Mouse (Mus musculus) left cerebral cortex, adult 11 months (tissue): ENCODE measurements around the gene Ice2.
A peak's percentile ranks its signal among the peaks of the same experiment; 100 is the strongest.

Experiments used
- DNase-seq: peaks from one replicate; pipeline ENCODE4 v3.0.0; 2022; ENCODE audit warnings: low spot score

Gene Ice2

DNA sequence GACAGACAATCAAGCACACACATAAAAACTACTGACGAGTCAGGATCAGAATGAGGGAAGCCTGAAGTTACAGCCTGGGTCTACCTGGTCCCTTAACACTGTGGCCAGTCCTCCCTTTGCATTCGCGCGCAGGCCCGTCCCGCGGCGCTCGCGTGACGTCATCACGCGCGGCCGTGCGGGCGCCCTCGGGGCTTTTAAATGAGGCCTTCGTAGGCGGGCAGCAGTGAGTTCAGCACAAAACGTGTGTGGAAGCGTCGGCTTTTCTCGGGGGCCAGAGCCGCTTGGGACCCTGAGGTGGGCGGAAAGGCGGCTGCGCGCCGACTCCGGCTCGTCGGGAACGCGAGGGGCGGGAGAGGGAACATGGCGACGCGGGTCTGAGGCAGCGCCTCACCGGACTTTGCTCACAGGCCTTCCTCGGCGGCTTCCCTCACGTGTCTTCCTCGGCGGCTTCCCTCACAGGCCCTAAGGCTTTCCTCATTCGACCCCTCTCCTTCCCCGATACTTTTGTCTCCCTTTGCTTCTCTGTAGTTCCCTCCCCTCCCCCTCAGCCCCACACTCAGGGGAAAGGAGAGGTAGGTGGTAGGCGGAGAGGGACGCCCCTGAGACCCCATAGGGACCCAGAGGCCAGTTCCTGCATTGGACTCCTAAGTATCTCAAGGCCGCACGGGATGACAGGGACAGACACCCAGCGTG, at the start of gene Ice2:
TSS of gene Ice2 (plus strand) at position 147 of the 693 bp plus-strand sequence.
- DNase-seq: peak; percentile 64

DNA sequence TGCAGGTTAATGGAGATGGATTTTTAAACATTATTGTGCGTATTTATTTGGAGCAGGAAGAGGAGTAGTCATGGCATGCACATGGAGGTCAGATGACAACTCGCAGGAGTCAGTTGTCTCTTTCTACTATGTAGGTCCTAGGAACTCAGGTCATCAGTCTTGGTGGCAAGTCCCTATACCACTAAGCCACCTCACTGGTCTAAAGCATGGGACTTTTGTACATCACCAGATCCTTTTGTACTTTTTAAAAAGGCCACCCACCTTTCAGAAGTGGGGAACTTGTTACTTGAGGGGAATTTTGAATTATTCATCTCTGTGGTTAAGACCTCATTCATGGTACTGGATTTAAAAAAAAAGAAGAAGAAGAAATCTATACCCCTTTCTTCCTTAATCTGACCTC, 48.2 kb upstream of the Ice2 start:
- DNase-seq: no peak

DNA sequence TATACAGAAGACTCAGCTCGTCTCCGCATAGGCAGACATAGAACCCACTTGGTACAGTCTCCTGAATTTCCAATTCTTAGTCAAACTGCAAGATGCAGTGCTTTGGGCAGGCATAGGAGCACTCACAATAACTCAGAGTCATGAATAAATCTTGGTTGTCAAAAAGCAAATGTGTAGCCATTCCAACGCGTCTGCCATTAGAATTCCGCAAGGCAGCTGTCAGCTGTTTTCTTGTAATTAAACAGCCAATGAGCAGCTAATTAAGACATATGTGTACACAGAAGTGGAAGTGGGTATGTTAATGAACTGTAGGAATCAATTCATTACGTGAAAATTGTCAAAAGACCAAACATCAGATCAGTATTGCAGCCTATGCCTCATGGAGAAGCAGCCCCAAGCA, 43.5 kb upstream of the Ice2 start:
- no peak for DNase-seq

DNA sequence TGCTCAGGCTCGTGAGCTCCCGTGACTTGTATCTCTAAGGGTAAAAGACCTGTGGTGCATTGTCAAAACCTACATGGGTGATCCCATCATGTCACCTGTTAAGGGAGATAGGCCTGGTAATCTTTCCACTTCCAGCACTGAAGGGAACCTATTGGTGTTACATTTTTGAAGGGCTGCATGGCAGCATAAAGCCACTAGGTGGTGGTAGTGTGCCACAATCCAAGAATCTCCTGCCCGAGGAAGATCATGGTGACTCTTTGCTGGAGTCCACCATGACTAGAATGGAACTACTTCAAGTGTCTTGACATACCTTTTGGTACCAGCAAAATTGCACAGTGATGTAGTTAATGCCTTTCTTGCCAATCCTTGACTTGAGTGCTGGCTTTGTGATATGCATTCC, 39.9 kb upstream of the Ice2 start:
- peak; percentile 38 for DNase-seq

DNA sequence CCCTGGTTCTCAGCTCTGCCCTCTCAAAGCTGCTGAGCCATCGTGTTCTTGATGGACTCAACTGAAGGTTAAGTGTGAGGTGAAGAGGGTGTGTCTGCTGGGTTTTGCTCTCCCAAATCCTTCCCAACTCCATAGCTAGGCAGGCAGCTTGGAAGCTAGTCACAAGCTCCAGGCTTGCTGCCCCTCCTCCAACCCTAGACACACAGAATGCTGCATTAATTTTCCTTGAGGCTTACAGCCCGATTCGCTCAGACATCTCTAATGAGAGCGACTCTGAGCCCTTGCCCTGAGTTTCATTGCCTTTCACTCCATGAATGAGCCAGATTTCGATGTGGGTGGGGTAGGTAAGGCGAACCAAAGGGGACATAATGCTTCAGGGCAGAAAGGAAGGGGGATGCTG, 38.9 kb upstream of the Ice2 start:
- no peak for DNase-seq

DNA sequence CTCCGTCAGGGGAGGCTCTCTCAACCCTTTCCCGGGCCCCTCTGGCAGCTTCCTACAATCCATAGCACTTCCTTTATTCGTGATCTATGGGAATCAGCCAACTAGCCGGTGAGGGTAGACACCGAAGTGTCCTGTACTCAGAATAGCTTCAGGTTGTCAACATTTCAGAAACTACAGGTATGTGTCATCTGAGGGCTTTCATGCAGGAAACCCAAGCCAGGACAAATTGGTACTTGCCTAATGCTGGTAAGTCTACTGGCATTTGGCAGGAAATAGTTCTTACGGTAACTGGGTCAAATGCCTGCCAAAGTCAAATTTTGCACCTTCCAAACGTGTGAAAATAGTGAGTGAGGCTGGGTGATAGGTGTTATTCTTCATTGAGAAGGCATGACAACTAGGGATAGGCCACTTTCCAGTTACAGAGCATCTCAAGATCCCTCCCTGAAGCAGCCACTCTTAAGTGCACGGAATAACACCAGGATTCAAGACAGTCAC, 35.7 kb upstream of the Ice2 start:
- DNase-seq: no peak

DNA sequence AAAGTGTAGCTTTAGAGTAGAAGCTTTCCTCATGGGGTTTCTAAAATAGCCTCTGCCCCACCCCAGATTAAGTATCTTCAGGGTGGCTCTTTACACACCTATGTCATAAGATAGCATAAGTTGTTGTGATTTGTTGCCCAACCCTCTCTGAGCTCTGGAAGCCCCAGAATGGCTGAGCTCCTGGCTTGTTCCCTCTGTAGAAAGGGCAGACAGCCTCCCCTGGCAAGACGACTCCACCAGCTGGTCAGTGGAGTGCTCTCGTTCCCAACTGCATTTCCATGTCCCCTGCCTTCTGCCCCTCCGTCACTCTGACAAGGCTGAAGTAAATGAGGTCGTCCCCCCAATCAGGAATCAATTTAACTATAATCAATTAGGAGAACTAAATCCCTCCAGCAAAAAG, 34.9 kb upstream of the Ice2 start:
- DNase-seq: no peak

DNA sequence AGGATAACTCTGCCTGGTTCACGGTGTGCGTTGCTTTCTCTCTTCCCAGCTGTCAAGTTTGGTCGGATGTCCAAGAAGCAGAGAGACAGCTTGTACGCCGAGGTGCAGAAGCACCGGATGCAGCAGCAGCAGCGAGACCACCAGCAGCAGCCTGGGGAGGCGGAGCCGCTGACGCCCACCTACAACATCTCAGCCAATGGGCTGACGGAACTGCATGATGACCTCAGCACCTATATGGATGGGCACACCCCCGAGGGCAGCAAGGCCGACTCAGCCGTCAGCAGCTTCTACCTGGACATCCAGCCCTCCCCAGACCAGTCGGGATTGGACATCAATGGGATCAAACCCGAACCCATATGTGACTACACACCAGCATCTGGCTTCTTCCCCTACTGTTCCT, 33.6 kb upstream of the Ice2 start:
- DNase-seq: no peak

DNA sequence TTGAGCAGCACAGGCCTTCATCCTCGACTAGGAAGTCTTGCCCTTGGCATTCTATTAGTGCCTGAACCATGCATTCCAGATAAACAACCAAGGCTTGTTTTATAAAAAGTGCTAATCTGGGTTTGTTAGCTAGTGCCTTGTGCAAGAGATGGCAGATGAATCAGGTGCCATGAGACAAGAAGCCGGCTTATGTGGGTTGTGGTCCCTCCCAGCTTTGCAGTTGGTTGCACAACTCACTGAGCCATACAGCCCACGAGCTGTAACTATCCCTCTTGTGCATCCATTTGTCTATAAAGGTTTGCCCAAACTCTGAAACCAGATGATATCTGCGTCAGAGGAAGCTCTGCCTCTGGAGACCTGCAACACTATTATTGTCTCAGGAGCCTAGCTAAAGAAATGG, 30.7 kb upstream of the Ice2 start:
- no peak for DNase-seq

DNA sequence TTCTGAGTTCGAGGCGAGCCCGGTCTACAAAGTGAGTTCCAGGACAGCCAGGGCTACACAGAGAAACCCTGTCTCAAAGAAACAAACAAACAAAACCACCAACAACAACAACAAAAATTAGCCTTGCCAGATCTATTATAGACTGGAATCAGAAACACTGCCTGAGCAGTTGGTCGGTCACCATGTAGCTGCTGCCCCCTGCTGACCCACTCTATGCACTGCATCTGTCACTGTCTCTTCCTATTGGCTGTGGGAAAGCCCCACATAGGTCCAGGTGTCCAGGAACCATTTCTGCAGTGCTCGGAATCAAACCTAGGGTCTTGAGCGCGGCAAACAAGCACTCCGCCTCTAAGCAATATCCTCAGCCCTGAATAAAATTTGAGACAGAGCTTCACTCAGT, 29.6 kb upstream of the Ice2 start:
- DNase-seq: peak; percentile 38

DNA sequence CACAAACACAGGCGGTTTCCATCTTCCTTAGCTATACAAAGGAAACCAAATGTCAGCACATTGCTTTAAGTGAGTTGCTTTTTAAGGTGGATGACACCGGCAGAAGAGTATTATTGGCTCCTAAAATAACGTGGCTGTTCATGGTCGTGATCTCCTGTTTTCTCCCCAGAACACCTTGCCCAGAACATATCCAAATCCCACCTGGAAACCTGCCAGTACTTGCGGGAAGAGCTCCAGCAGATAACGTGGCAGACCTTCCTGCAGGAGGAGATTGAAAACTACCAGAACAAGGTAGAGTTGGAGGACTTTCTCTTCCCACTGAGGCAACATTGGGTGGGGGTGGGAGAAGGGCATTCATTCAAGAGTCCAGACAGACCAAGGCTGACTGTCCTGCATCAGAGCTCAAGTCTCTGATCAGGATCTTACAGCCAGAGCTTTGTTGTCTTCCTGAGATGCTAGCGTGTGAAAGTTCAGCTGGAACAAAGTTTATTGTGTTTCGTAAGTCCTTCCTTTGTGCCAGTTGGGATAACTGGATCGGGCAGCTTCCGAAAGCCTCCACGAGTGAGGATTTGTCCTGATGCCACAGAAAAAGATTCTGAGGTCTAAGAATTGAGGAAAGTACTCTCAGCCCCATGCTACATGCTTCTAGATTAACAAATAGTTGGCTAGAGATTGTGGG, 26.5 kb upstream of the Ice2 start:
- no peak for DNase-seq

DNA sequence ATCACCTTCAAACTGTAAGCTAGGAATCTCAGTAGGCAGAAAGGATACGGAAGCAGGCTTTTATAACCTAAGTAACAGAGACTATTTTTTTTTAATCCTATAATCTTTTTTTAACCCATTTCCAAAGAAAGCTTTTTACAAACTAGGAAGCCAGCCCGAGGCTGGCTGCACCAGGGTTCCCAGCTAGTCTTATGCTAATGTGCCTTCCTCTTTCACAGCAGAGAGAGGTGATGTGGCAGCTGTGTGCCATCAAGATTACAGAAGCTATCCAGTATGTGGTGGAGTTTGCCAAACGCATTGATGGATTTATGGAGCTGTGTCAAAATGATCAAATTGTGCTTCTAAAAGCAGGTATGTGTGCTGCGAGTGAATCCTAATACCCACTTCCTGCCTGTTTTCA, 24.8 kb upstream of the Ice2 start:
- no peak for DNase-seq

DNA sequence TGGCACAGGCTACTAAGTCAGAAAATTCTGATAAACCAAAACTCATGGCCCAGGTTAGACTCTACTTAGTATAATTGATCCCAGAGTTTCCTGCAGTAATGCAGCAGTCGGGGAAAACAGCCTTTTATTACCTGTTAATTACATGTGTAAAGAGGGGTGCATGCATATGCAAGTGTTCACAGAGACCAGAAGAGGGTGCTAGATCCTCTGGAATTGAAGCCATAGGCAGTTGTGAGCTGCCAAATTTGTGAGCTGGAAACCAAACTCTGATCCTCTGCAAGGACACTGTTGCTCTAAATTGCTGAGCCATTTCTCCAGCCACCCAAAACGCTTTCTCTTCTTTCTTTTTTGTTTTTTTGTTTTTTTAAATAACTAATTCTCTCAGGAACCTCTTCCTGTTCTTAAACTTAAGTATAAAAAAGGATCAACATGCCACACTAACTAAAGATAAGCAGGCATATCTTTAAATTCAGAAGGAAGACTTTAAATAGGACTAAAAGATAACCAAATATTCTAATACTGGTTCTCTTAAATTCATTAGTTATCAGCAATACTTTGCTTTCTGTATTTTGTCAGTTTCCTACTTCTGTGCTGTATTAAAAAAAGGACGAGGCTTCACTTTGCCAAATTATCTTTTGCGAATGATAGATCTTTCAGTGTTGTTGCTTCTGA, 20.6 kb upstream of the Ice2 start:
- no peak for DNase-seq

DNA sequence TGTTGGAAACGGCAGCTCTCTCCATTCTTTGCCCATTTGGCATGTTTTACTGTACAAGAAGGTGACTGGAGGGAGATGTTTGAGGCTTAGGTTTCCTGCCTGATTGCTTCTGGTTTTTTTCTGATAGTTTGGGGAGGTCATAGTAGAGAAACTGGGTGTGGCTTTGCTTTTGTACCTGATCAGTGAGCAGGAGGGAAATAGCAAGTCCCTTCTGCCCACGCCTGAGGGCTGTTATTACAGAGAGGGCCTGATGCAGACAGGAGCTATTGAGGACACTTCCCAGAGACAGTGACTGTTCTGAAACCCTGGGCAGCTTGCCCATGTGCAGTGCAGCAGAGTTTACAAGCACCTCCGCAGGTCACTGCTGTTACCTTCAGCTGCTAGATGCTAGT, 20.1 kb upstream of the Ice2 start:
- DNase-seq: no peak

DNA sequence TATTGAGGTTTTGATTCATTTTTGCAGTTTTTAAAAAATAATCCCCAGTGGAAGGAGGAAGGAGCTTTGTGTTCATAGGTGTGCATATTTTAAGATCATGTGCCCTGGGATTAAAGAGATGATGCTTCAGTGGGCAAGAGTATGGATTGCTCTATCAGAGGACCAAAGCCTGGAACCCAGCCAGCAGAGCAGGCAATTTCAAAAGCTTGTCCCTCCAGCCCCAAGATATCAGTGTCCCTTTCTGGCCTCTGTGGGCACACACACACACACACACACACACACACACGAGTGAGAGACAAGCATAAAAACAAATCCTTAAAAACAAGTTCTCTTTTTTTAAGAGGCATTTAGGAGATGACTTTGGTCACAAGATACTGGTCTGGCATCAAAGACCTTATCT, 17.2 kb upstream of the Ice2 start:
- DNase-seq: no peak

DNA sequence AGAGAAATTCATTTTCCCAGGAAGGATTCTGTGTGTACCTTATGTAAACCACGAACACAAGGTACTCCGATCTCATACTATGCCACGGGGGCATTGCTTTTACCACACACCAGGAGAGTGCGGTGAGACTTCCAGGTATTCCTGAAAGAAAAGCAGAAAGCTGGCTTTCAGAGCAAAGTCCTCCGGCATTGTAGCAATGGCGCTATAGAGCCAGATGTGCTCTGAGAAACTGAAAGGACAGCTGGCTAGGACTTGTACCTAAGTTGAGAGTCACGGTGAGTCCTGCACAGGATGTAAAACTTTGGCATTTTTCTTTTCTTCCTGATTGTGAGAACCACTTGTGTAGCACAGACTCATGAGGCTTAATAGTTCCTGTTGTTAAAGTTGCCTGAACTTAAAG, 16.0 kb upstream of the Ice2 start:
- DNase-seq: no peak

DNA sequence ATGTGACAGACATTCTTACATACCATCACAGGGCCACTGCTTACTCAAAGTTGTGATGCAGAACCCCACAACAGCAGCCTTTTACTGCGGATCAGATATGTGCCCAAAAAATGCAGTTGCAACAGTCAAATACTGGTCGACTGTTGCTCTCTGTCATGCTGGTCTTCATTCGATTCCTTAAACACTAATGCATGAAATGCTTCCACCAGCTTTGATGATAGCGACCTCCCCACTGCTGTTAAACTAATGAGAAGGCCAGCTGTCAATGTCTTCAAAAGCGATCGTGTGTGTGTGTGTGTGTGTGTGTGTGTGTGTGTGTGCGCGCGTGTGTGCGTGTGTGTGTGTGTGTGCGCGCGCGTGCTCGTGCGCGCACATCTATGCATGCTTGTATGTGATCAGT, 13.2 kb upstream of the Ice2 start:
- no peak for DNase-seq

DNA sequence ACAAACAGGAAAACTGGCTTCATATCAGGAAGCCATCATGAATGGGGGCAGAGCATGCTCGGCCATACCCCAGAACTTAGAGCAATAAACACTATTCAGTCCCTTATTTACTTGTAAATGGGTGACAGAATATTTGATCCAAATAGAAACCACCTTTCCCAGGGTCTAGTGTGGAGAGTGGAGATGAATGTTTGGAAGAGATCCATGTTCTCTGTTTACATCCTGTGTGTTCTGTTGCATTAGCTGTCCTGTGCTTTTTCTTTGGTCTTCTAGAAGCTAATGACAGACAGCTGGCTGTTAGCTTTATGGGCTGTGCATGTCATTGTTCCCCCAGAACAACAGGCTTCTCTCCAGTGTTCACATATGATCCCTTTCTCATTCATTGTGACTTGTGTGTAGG, 12.8 kb upstream of the Ice2 start:
- DNase-seq: no peak

DNA sequence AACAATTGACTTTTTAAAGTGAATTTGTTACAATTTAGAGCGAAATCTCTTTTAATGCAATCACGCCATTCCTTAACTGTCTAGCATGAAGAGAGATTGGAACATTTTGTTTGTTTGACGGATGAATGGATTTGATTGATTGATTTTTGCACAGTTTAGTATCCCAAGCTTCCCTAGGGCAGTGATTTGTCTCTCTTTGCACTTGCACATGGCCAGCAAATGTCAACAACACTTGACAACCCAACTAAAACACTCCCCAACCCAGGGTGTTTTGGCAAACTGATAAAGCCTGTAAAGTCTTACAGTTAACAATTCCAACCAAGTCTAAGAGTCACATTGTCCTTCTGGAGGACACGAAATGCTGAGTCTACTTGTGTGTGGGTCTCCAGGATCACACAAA, 10.4 kb upstream of the Ice2 start:
- DNase-seq: no peak

DNA sequence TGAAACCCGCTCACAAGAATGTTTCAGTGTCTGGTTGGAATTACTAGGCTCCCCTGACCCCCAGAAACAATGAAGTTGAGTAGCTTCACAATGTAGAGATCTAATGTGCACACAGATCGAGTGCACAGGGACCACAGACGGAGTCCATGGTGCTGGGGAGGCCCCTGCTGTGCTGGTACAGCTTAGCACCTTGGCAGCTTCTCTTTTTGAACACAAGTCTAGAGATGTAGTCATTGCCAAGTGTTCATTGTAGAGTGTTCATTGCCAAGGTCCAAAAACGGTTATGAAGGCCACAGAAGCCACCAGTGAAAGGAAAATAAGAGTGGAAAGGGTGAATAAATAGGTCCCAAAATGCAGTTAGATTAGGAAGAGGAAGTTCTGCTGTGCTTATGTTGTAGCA, 7.1 kb upstream of the Ice2 start:
- no peak for DNase-seq

DNA sequence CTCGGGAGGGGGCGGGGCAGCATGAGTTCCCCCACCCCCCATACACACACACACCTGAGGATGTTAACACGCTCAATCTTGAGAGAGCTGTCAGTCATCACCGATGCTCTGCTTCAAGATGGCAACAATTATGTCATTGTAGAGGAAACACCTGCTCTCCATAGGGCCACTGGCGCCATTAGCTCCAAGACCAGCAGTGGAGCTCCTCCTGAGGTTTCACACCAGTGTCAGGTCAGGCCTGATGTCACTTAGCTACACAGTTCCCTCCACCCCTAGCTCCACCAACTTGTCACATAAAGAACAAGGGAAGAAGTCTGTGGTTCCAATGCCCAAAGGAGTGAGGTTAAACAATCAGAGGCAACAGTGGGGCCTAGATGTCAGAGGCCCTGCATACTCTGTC, 3.5 kb upstream of the Ice2 start:
- DNase-seq: no peak

DNA sequence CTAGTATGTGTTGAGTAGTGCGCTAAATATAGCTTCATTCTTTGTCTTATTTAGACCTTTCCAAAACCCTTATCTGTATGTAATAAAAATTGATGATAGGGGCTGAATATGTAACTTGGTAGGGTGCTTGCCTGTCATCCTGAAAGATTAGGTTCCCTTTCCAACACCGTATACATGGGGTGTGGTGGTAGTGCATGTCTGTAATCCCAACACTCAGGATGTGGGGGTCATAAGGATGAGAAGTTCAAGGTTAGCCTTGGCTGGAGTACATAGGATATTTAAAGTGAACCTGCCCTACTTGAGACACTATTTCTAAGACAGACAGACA, 310 bp upstream of the Ice2 start:
- DNase-seq: no peak

DNA sequence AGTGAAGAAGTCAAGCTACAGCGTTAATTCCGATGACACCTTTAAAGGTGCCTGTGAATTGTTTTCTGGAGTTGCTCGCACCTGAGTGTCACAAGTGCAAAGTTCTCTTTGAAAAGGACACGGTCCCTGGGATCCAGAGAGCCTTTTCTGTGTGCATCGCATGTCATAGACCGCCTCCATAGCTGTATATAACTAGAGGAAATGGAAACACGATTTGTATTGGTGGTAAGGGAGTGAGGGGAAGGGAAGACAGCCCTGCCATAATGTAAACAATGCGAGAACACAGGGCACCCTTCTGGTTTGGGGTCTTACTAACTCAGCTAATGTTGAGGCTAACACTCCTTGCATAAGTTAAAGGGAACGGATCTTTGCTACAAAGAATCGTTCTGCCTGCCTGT, 746 bp downstream of the Ice2 start:
- DNase-seq: no peak

DNA sequence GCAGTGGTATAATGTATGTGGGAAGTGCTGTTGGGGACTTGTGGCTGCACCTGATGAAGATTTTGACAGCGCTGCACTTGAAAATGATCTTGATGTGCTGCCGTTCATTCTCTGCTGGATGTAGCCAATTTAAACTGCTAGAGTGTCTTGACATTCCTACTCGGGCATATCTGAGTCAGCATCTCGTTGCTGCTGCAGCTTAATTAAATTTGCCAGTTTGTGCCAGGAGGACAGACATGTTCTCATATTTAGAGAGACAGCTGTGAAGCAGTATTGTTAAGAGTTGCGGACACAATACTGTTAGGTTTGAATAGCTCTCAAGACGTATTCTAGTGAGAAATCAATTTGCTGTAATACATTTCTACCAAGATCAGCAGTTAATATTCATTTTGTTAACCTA, 7.0 kb downstream of the Ice2 start:
- DNase-seq: no peak
